Mouse (Mus musculus): ENCODE data around the gene Gimap7. TPM values are rescaled to one million over a fixed set of nuclear protein-coding genes. Genes with fewer than 3 reads are reported as not detected.

Gene Gimap7
- polyA plus RNA-seq, 2 experiments = not detected

DNA sequence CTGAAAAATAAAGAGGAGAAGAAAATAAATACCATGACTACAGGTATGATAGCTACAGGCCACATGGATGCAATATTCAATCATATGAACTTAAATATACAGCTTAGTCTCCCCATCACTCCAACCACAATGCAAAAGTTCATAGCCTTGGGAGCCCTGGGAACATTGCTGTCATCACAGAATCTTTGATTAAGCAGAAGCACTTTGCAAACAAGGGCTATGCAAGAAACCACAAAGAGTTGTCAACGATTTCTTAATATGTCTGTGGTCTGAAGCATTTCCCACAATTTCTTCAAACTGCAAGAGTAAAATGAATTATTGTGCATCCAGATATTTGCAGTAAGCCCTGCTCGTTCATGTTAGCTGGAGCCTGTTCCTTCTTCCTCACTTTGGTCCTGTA lies 18.6 kb downstream of the Gimap7 start:
- Histone ChIP-seq H3K36me3 (ENCODE audit: control insufficient read depth, insufficient read depth, low read length) (no peaks in the 10 kb centered on the region), H3K4me2 (replicated peaks; ENCODE audit: low read depth, low read length, severe bottlenecking) (no peak overlapping the region), H3K9me3 (ENCODE audit: control insufficient read depth, low read length) (no peaks in the 10 kb centered on the region), H3K4me3 (replicated peaks; ENCODE audit: low read length) (no peak overlapping the region), H3K9ac (ENCODE audit: low read depth, low read length, severe bottlenecking) (no peak overlapping the region), H3K4me1 (ENCODE audit: control insufficient read depth, insufficient read depth, low read length) (no peaks in the 10 kb centered on the region), H3K27ac (replicated peaks; ENCODE audit: low read depth, low read length) (no peak overlapping the region), H3K27me3 (ENCODE audit: control insufficient read depth, insufficient read depth, low read length) (peaks cover 17% of the 10 kb centered on the region)
- TF ChIP-seq POLR2A (IDR thresholded peaks at IDR 0.05; ENCODE audit: borderline replicate concordance, extremely low read depth, insufficient read depth, insufficient read length) = no peak
- ATAC-seq (ENCODE audit: low FRiP score, low read depth) (no peak), DNase-seq (ENCODE audit: low spot score) (no peak)
- WGBS = 60% methylated on average over 2 of the region's 2 CpGs

DNA sequence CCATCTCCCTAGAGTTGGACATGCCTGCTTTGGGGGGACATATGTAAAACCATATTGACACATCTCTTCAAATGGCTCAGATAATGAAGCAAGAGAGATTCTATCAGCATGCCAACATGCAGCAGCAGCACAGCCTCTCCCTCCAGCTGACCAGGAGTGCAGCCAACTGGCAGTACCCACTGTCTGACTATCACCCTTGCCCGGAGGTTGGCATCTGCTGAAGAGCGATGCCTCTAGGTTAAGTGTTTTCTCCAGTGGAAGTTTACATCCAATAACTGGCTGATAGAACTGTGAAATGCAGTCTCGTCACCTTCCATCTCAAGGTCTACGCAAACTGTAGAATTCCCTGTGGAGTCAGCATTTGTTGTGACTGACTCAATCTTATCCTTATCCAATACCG lies 19.3 kb downstream of the Gimap7 start:
- no peak for ATAC-seq (ENCODE audit: low FRiP score, low read depth)
- peaks cover 3% of the 10 kb centered on the region for H3K4me1 ChIP-seq (ENCODE audit: control insufficient read depth, insufficient read depth, low read length)
- DNase-seq (ENCODE audit: low spot score) = no peak
- no peak overlapping the region for H3K4me3 ChIP-seq (replicated peaks; ENCODE audit: low read length)
- 88% methylated on average over 5 of the region's 5 CpGs for WGBS
- H3K4me2 ChIP-seq (replicated peaks; ENCODE audit: low read depth, low read length, severe bottlenecking) = no peak overlapping the region
- no peak for TF ChIP-seq POLR2A (IDR thresholded peaks at IDR 0.05; ENCODE audit: borderline replicate concordance, extremely low read depth, insufficient read depth, insufficient read length)
- H3K9ac ChIP-seq (ENCODE audit: low read depth, low read length, severe bottlenecking) = no peak overlapping the region
- no peaks in the 10 kb centered on the region for H3K36me3 ChIP-seq (ENCODE audit: control insufficient read depth, insufficient read depth, low read length)
- H3K27ac ChIP-seq (replicated peaks; ENCODE audit: low read depth, low read length) = no peak overlapping the region
- H3K9me3 ChIP-seq (ENCODE audit: control insufficient read depth, low read length) = no peaks in the 10 kb centered on the region
- peaks cover 22% of the 10 kb centered on the region for H3K27me3 ChIP-seq (ENCODE audit: control insufficient read depth, insufficient read depth, low read length)

DNA sequence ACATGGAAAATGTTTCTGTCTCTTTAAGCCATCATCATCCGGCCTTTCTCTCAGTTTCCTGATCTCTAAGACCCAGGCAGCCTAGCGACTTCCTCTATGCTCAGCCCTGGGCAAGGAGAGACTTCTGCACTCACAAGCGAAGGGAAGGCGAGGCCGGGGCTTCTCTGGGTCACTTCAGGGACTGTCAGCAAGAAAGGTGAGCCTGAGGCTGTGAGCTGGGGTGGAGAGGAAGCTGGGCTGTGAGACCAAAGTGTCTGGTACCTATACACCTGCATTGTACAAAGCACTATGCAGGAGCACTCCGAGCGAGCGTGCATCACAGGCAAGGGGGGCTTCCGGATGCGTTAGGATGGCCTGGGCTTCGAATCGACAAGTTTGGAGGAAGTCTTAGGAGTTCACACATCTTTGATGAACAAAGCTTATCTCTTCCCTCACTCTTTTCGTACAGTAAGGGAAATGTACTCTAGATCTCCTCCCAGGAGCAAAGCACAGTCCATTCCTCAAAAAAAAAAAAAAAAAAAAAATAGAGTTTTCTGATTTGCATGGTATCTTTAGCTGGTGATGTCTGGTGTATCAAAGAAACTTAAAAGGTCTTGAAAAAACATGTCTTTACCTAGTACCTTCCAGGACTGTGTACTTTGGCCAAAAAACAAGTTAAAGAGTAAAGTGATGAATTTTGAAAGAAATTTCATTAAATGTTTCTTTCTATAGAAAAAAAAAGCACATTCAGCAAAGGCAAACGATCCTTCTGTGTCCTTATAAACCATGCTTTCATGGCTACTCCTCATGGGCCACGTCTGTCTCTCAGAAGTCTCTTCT lies 20.7 kb downstream of the Gimap7 start, which contains the start of gene Gimap1:
Gimap1 (plus strand) TSS at position 94 of the 819 bp plus-strand sequence.
- no peak within 1 kb of the TSS for H3K4me2 ChIP-seq (replicated peaks; ENCODE audit: low read depth, low read length, severe bottlenecking)
- no peak within 1 kb of the TSS for H3K27ac ChIP-seq (replicated peaks; ENCODE audit: low read depth, low read length)
- peaks cover 6% of the 10 kb centered on the region for H3K4me1 ChIP-seq (ENCODE audit: control insufficient read depth, insufficient read depth, low read length)
- no peak for TF ChIP-seq POLR2A (IDR thresholded peaks at IDR 0.05; ENCODE audit: borderline replicate concordance, extremely low read depth, insufficient read depth, insufficient read length)
- no peak within 1 kb of the TSS for H3K9ac ChIP-seq (ENCODE audit: low read depth, low read length, severe bottlenecking)
- H3K4me3 ChIP-seq (replicated peaks; ENCODE audit: low read length) = no peak within 1 kb of the TSS
- no peaks in the 10 kb centered on the region for H3K36me3 ChIP-seq (ENCODE audit: control insufficient read depth, insufficient read depth, low read length)
- no peaks in the 10 kb centered on the region for H3K9me3 ChIP-seq (ENCODE audit: control insufficient read depth, low read length)
- 75% methylated on average over 15 of the region's 15 CpGs for WGBS
- ATAC-seq (ENCODE audit: low FRiP score, low read depth) (no peak), DNase-seq (ENCODE audit: low spot score) (no peak)
- peaks cover 34% of the 10 kb centered on the region for H3K27me3 ChIP-seq (ENCODE audit: control insufficient read depth, insufficient read depth, low read length)

DNA sequence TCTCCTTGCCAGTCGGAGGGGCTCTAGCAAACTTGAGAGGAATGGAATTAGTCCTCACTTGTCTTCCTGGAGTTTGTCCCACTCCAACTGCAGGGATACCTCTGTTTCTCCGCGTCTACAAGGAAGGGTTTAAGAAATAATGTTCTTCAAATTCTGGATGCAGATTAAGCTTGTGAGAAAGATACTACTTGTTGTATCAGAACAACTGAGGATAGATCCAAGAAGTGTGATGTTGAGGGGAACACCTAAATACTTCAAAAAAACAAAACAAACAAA lies 21.3 kb downstream of the Gimap7 start:
- no peak overlapping the region for H3K27ac ChIP-seq (replicated peaks; ENCODE audit: low read depth, low read length)
- H3K4me1 ChIP-seq (ENCODE audit: control insufficient read depth, insufficient read depth, low read length) = peaks cover 6% of the 10 kb centered on the region
- DNase-seq (ENCODE audit: low spot score) (no peak), ATAC-seq (ENCODE audit: low FRiP score, low read depth) (no peak)
- H3K9me3 ChIP-seq (ENCODE audit: control insufficient read depth, low read length) = no peaks in the 10 kb centered on the region
- H3K36me3 ChIP-seq (ENCODE audit: control insufficient read depth, insufficient read depth, low read length) = no peaks in the 10 kb centered on the region
- WGBS = 84% methylated on average over 3 of the region's 3 CpGs
- no peak for TF ChIP-seq POLR2A (IDR thresholded peaks at IDR 0.05; ENCODE audit: borderline replicate concordance, extremely low read depth, insufficient read depth, insufficient read length)
- no peak overlapping the region for H3K4me3 ChIP-seq (replicated peaks; ENCODE audit: low read length)
- H3K27me3 ChIP-seq (ENCODE audit: control insufficient read depth, insufficient read depth, low read length) = peaks cover 36% of the 10 kb centered on the region
- H3K9ac ChIP-seq (ENCODE audit: low read depth, low read length, severe bottlenecking) = no peak overlapping the region
- no peak overlapping the region for H3K4me2 ChIP-seq (replicated peaks; ENCODE audit: low read depth, low read length, severe bottlenecking)

DNA sequence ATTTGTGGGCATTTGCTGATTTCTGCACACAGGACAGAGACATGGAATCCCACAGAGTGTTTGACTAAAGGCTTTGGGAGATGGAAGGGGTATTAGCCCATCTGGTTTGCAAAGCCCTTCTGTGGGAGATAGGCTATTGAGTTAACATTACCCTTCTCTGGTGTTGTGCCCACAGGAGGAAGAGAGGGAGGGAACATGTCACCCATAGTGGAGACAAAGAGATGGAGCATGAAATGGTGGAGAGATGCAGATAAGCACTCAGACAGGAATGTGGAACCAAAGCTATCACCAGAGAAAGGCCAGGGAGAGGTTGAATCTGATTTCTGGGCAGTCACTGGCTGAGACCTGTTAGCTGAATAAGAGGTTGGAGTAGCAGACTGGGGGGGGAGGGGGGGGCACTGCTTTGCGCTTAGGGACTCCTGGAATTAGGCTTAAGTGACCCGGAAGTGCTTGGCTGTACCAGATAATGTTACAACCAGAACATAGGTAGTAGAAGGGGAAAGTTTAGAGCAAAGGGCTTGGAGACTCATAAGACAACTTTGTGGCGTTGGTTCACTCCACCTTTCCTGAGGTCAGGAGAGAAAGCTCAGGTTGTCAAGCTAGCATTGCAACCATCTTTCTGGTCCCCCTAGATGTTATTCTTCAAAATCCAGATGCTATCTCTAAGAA lies 22.2 kb downstream of the Gimap7 start:
- Histone ChIP-seq H3K4me1 (ENCODE audit: control insufficient read depth, insufficient read depth, low read length) (peaks cover 6% of the 10 kb centered on the region), H3K9me3 (ENCODE audit: control insufficient read depth, low read length) (no peaks in the 10 kb centered on the region), H3K9ac (ENCODE audit: low read depth, low read length, severe bottlenecking) (no peak overlapping the region), H3K27ac (replicated peaks; ENCODE audit: low read depth, low read length) (no peak overlapping the region), H3K4me2 (replicated peaks; ENCODE audit: low read depth, low read length, severe bottlenecking) (no peak overlapping the region), H3K4me3 (replicated peaks; ENCODE audit: low read length) (no peak overlapping the region), H3K36me3 (ENCODE audit: control insufficient read depth, insufficient read depth, low read length) (no peaks in the 10 kb centered on the region), H3K27me3 (ENCODE audit: control insufficient read depth, insufficient read depth, low read length) (peaks cover 36% of the 10 kb centered on the region)
- 68% methylated on average over 3 of the region's 3 CpGs for WGBS
- DNase-seq (ENCODE audit: low spot score) (no peak), ATAC-seq (ENCODE audit: low FRiP score, low read depth) (no peak)
- no peak for TF ChIP-seq POLR2A (IDR thresholded peaks at IDR 0.05; ENCODE audit: borderline replicate concordance, extremely low read depth, insufficient read depth, insufficient read length)

Data from limb, embryonic 14.5 days (tissue).